Mouse (Mus musculus) layer of hippocampus, adult 8-10 months (tissue): ENCODE measurements at regions not wholly inside any gene's neighbourhood (a gene's known extent, or its start where the extent isn't known, plus 50 kb on each side); places are given as distances from the start of the nearest gene placed in this dataset.

Experiments
- DNase-seq, 2 experiments: peaks; one replicate each; pipeline ENCODE4 v3.0.0; 2022; ENCODE audit warnings: low spot score in 2 of 2

GRCm38 (mm10) chr11:29318699-29319098 lies 54.8 kb upstream of the Ccdc88a start:
- DNase-seq, result no peak

GRCm38 (mm10) chr11:29310584-29310983 lies 62.9 kb upstream of the Ccdc88a start:
- DNase-seq, result no peak

- DNase-seq, result no peak
These were observed 60.9 kb upstream of the Cfap36 start for GRCm38 (mm10) chr11:29308024-29308598.

- DNase-seq, result peak in 1 of 2 experiments; percentile 5
These were observed 53.3 kb upstream of the Cfap36 start for GRCm38 (mm10) chr11:29300517-29300916.
